Mouse (Mus musculus) frontal cortex, postnatal 36 days (tissue): Measurements from ENCODE around the gene Mybpc2.
A peak's percentile ranks its signal among the peaks of the same experiment; 100 is the strongest.

Source experiments
- DNase-seq, 2 experiments: peaks; one replicate each; pipeline ENCODE4 v3.0.0; 2022; ENCODE audit warnings: low spot score in 2 of 2

Gene Mybpc2

GRCm38 (mm10) chr7:44546274-44546673 is 21.8 kb upstream of the Mybpc2 start:
- DNase-seq: no peak

DNA sequence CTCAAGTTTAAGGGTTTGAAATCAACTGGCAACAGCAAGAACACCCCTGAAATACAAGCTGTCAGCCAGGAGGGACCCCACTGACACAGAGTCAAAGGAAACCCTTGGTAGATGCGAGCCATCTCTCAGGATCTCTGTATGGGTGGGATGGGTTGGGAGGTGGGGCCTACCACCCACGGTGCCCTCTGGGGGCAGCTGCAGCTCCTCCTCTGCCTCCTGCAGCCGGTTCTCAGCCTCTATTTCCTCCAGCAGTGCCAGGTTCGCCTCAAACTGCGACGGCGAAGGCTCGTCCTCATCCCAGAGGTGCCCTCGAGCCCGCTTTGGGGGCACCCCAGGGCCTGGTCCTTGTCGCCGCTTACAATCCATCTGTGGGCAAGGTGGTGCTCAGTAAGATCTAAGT is 18.6 kb upstream of the Mybpc2 start:
- DNase-seq: no peak

DNA sequence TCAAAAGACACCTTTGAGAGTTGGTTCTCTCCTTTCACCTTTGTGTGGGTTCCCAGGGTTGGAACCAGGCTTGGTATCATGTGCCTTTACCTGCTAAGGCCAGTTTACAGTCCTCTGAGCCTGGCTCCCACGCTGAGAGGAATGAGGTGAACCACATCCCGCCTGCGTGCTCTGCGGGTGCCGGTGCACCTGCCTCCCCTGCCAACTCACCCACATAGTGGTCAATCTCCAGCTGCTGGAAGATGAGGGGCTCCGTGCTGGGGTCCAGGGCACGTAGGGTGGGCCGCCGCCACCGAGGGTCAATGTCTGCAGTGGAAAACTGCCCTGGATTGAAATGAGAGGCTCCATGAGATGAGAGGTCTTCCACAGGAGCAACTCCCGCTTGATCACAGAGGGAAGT is 18.1 kb upstream of the Mybpc2 start:
- DNase-seq: no peak

GRCm38 (mm10) chr7:44538756-44539624 is 14.5 kb upstream of the Mybpc2 start:
- no peak for DNase-seq

DNA sequence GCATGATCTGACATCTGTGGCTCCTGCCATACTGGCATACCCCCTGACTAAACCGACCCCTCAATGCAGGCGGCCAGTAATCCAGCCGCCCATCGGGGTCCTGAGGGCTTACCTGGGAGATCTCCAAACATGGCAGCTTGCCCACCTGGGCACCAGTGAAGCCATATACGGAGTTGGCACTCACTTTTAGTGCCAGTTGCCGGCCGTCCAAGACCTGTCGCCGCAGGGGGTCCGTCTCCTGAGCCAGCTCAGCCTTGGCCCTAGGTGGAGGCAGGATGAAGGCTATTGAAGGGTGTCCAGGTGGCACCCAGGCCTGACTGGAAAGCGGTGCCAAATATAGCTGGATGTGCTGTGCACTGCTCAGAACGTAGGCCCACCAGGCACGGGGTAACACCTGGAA is 13.0 kb upstream of the Mybpc2 start:
- DNase-seq: no peak

DNA sequence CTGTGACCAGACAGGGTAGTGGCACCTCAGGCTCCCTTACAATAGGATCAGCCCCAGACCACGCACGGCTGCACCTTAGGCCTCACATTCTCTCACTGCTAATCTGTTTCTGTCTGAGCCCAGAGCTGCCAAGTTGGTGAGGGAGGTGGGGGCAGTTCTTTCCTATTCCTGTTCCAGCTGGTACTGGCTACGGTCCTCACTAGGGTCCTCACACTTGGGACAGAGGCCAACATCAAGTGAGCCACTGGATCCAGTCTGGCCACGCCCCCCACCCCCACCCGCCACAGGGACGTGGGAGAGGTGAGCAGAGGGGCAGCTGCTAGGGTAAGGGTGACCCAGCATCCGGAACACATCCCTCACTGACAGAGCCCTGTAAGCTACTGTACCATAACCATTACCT is 12.6 kb upstream of the Mybpc2 start:
- DNase-seq: no peak

- DNase-seq: peak; percentile 45 to 59
Observed at GRCm38 (mm10) chr7:44536590-44536968, 12.1 kb upstream of the Mybpc2 start.

GRCm38 (mm10) chr7:44535657-44536589 is 11.5 kb upstream of the Mybpc2 start:
- DNase-seq: no peak

GRCm38 (mm10) chr7:44534656-44535441 is 10.4 kb upstream of the Mybpc2 start:
- DNase-seq: no peak

GRCm38 (mm10) chr7:44534242-44534641 is 9.8 kb upstream of the Mybpc2 start:
- DNase-seq: no peak

DNA sequence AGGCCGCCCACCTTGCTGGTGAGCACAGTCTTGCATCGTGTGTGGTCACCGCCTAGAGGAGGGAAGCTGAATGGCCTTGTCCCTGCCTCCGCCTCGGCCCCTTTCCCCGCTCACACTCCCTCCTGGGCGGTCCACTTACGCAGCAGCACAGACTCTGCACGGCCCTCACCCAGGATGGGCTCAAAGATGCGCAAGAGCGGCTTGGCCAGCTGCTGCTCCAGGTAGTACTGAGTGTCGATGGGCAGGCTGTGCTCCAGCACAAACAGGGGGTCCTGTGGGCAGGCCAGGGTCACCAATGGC is 9.2 kb upstream of the Mybpc2 start:
- DNase-seq: no peak

DNA sequence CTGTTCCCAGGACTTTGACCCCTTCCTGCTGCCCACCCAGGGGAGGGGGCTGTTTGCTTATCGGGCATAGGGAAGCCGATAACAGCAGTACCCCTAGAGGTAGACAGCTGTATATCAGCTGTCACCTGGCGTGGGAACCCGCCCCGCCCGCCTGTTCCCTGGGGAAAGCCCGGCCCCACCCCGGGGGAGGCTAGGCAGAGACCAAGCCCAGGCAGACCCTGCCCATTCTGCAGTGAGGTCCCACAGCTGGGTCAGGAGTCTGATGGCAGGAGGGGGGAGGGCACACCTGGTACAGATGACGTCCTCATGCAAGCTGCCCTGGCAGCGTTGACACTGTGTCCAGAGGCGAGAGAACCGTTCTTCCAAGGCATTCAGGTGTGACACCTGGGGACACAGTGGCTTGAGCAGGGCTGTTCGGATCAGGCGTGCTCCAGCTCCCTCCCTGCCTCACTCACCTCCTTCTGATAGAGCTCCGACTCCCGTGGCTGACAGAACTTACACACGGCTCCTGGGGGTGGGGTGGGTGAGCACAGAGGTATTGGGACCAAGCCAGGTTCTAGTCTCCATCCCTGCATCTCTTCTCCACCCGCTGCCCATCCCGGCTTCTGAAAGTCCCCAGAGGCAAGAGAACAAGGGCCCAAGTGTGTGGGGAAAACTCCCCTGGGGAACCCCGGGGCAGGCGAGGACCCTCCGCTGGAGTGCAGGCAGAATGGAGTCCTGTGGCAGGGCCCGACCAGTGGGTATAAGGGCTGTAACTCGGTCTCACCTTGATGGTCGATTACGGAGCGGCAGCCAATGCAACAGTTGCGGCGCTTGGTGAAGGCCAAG is 8.7 kb upstream of the Mybpc2 start:
- DNase-seq: no peak

- DNase-seq: no peak
Observed at GRCm38 (mm10) chr7:44531946-44532732, 7.7 kb upstream of the Mybpc2 start, which contains the start of gene Spib. Gene Spib, minus strand, starts transcription at chr7:44532071.

DNA sequence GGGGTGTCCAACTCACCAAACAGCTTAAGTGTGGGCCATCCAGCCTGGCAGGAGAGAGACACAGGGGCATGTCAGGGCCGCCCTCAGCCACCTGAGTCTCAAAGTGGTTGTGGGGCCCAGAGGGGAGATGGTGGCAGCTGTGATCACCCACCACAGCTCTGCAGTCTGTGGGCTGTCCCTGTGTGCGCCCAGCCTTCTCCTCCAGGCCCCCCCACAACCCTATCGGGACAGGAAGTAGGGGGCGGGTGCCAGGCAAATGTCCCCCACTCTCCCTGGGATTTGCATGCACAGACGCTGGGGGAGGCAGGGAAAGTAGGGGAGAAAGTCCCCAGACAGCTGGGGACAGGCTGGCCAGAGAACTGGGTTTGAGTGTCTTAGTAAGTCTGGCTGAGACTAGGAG is 6.8 kb upstream of the Mybpc2 start:
- no peak for DNase-seq

GRCm38 (mm10) chr7:44530507-44530906 is 6.1 kb upstream of the Mybpc2 start:
- DNase-seq: no peak

DNA sequence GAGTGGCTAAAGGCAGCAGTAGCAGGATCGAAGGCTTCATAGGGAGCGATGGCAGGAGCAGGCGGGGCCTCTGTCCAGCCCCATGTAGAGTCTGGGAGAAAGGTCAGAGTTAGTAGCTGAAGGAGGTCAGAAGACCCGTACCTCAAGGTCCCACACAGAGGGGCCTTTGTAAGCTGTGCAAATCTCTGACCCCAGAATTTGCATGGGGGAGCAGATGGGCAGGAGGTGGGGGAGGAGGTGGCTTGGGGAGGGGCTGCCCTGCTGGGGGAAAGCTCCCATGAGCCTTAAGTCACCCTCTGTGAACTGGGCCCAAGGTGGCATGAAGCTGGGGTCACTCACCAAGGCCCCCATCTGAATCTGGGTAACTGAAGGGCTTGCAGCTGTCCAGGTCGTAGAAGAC is 5.1 kb upstream of the Mybpc2 start:
- DNase-seq: no peak

GRCm38 (mm10) chr7:44527483-44528398 is 3.3 kb upstream of the Mybpc2 start:
- peak; percentile 69 to 76 for DNase-seq

GRCm38 (mm10) chr7:44526414-44527154 is 2.1 kb upstream of the Mybpc2 start:
- no peak for DNase-seq
